ENCODE assay signal across 28 mouse cellular contexts in the genomic region with DNA sequence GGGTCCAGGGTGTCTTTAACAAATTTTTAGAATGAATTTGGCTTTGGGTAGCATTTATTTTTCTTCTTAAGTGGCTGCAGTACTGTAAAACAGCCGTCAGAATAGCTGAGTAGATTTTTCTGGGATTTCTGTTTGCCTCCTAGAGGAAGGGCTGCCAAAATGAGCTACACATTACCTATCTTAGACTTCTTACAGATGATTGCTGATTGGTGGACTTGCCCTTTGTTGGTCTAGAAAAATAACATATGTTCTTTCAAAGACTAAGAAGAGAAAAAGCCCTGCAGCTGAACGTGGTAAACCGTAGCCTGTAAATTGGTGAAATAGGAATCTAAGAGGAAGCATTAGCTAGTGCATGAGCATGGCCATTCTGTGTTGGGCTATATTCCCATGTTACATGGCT.
A peak's percentile ranks its signal among the peaks of the same experiment; 100 is the strongest.
DNase-seq lines count a peak whose midpoint lies in the region; ATAC-seq and TF ChIP-seq lines count a peak whose summit lies in the region.
"Had no signal": no experiment of that assay in that cellular context is flagged by ENCODE, and none has a peak within 500 bp of the region (broad histone marks: within the 10 kb centered on the region; RNA-seq: fewer than 3 reads in every experiment).

No protein-coding gene starts in this region.

- no peak overlapping the region for H3K4me3 ChIP-seq in midbrain, embryonic 14.5 days (replicated peaks; ENCODE audit: low read depth, low read length)
- H3K4me3 ChIP-seq in midbrain, postnatal 0 days (ENCODE audit: low read depth, low read length), result no peak overlapping the region
- no peak overlapping the region for H3K4me3 ChIP-seq in forebrain, embryonic 11.5 days (ENCODE audit: low read depth, low read length)
- no peak overlapping the region for H3K4me3 ChIP-seq in forebrain, embryonic 14.5 days (ENCODE audit: low read depth, low read length)
- H3K4me3 ChIP-seq in forebrain, postnatal 0 days (ENCODE audit: low read depth, low read length), result no peak overlapping the region
- H3K4me3 ChIP-seq: embryonic facial prominence, embryonic 12.5 days; embryonic facial prominence, embryonic 15.5 days; heart, embryonic 13.5 days had no signal

- DNase-seq in midbrain, embryonic 14.5 days, result peak; percentile 11
- DNase-seq in midbrain, postnatal 0 days (ENCODE audit: low spot score), result no peak
- no peak for DNase-seq in forebrain, embryonic 11.5 days (ENCODE audit: low spot score)
- DNase-seq in forebrain, embryonic 14.5 days (ENCODE audit: low spot score), result peak; percentile 65
- DNase-seq in forebrain, postnatal 0 days, result no peak
- no peak for DNase-seq in adrenal gland, postnatal 10 days
- no peak for DNase-seq in gastrocnemius, postnatal 4 days (ENCODE audit: low spot score in 2 of 2)
- DNase-seq in urinary bladder, adult 2 months (ENCODE audit: low spot score), result no peak
- DNase-seq: adrenal gland, adult 8-10 months; adrenal gland, postnatal 36 days; cerebellum, adult 11 months; cerebellum, adult 2 months; cerebellum, adult 9-11 months; cerebellum, postnatal 25 days; gastrocnemius, postnatal 10 days; gastrocnemius, postnatal 36 days; heart, adult 11 months; heart, postnatal 14 days; heart, postnatal 4 days had no signal

- H3K4me2 ChIP-seq in midbrain, embryonic 14.5 days (ENCODE audit: low read length), result no peak overlapping the region
- no peak overlapping the region for H3K4me2 ChIP-seq in midbrain, postnatal 0 days (ENCODE audit: low read depth, low read length, poor library complexity, severe bottlenecking)
- H3K4me2 ChIP-seq in forebrain, embryonic 11.5 days (ENCODE audit: low read depth, low read length, severe bottlenecking), result no peak overlapping the region
- H3K4me2 ChIP-seq in forebrain, embryonic 14.5 days (ENCODE audit: low read length), result no peak overlapping the region; the same call in 1 of the 2 replicates
- H3K4me2 ChIP-seq in forebrain, postnatal 0 days (ENCODE audit: low read depth), result no peak overlapping the region
- H3K4me2 ChIP-seq: embryonic facial prominence, embryonic 12.5 days; embryonic facial prominence, embryonic 15.5 days; heart, embryonic 13.5 days; hindbrain, embryonic 14.5 days had no signal

- no peaks in the 10 kb centered on the region for H3K27me3 ChIP-seq in midbrain, embryonic 14.5 days (ENCODE audit: control insufficient read depth, insufficient read depth, low read length)
- H3K27me3 ChIP-seq in midbrain, postnatal 0 days (ENCODE audit: insufficient read depth, low read length), result no peaks in the 10 kb centered on the region
- H3K27me3 ChIP-seq in forebrain, embryonic 11.5 days (ENCODE audit: control insufficient read depth, insufficient read depth, low read length), result no peaks in the 10 kb centered on the region
- no peaks in the 10 kb centered on the region for H3K27me3 ChIP-seq in forebrain, embryonic 14.5 days (replicated peaks; ENCODE audit: control insufficient read depth, insufficient read depth, low read length)
- H3K27me3 ChIP-seq in forebrain, postnatal 0 days (ENCODE audit: insufficient read depth, low read length), result no peaks in the 10 kb centered on the region
- H3K27me3 ChIP-seq: embryonic facial prominence, embryonic 12.5 days; embryonic facial prominence, embryonic 15.5 days; heart, embryonic 13.5 days had no signal

- H3K4me1 ChIP-seq in midbrain, embryonic 14.5 days (ENCODE audit: control insufficient read depth, insufficient read depth, low read length), result peaks cover 7% of the 10 kb centered on the region; the same call in 1 of the 2 replicates
- no peaks in the 10 kb centered on the region for H3K4me1 ChIP-seq in midbrain, postnatal 0 days (ENCODE audit: insufficient read depth, low read length)
- H3K4me1 ChIP-seq in forebrain, embryonic 11.5 days (replicated peaks; ENCODE audit: control insufficient read depth, insufficient read depth, low read length), result peaks cover 5% of the 10 kb centered on the region; the same call in 1 of the 2 replicates
- peaks cover 12% of the 10 kb centered on the region for H3K4me1 ChIP-seq in forebrain, embryonic 14.5 days (ENCODE audit: control insufficient read depth, insufficient read depth, low read length)
- peaks cover 12% of the 10 kb centered on the region for H3K4me1 ChIP-seq in forebrain, postnatal 0 days (ENCODE audit: insufficient read depth)
- H3K4me1 ChIP-seq: embryonic facial prominence, embryonic 12.5 days; embryonic facial prominence, embryonic 15.5 days; heart, embryonic 13.5 days had no signal

- no peak for TF ChIP-seq CTCF in midbrain, postnatal 0 days (IDR thresholded peaks at IDR 0.05)
- TF ChIP-seq CTCF in forebrain, postnatal 0 days (IDR thresholded peaks at IDR 0.05; ENCODE audit: low read depth), result no peak

- 76% methylated on average over 3 of the region's 3 CpGs for WGBS in midbrain, embryonic 14.5 days
- WGBS in midbrain, postnatal 0 days, result 54% methylated on average over 3 of the region's 3 CpGs
- 65% methylated on average over 3 of the region's 3 CpGs for WGBS in forebrain, embryonic 11.5 days
- 18% methylated on average over 3 of the region's 3 CpGs for WGBS in forebrain, embryonic 14.5 days
- 32% methylated on average over 3 of the region's 3 CpGs for WGBS in forebrain, postnatal 0 days

- ATAC-seq in midbrain, embryonic 14.5 days (ENCODE audit: low FRiP score, low TSS enrichment), result no peak
- ATAC-seq in midbrain, postnatal 0 days (ENCODE audit: low FRiP score), result no peak
- ATAC-seq in forebrain, embryonic 11.5 days (replicated peaks; ENCODE audit: low FRiP score), result peak; percentile 7; the same call in 1 of the 2 replicates
- ATAC-seq in forebrain, embryonic 14.5 days, result peak; percentile 66
- ATAC-seq in forebrain, postnatal 0 days, result no peak
- ATAC-seq: activated CD4-positive, CD25-positive, alpha-beta regulatory T cell, adult 4 months; CD4-positive, CD25-positive, alpha-beta regulatory T cell, adult 4 months; hindbrain, postnatal 0 days; inflammation-experienced regulatory T-cells, adult 6 months; intestine, embryonic 16.5 days had no signal

- no peak overlapping the region for H3K9ac ChIP-seq in midbrain, embryonic 14.5 days (replicated peaks; ENCODE audit: low read length)
- H3K9ac ChIP-seq in midbrain, postnatal 0 days (replicated peaks; ENCODE audit: low read length, poor library complexity, severe bottlenecking), result no peak overlapping the region
- no peak overlapping the region for H3K9ac ChIP-seq in forebrain, embryonic 11.5 days (ENCODE audit: low read length)
- no peak overlapping the region; the same call in 1 of the 2 replicates for H3K9ac ChIP-seq in forebrain, embryonic 14.5 days (ENCODE audit: low read length)
- no peak overlapping the region for H3K9ac ChIP-seq in forebrain, postnatal 0 days
- H3K9ac ChIP-seq: embryonic facial prominence, embryonic 12.5 days; embryonic facial prominence, embryonic 15.5 days; heart, embryonic 13.5 days; hindbrain, embryonic 14.5 days had no signal

- H3K36me3 ChIP-seq in midbrain, embryonic 14.5 days (ENCODE audit: control insufficient read depth, insufficient read depth, low read length), result no peaks in the 10 kb centered on the region
- H3K36me3 ChIP-seq in midbrain, postnatal 0 days (ENCODE audit: insufficient read depth, low read length), result no peaks in the 10 kb centered on the region
- H3K36me3 ChIP-seq in forebrain, embryonic 11.5 days (ENCODE audit: control insufficient read depth, insufficient read depth, low read length), result no peaks in the 10 kb centered on the region
- H3K36me3 ChIP-seq in forebrain, embryonic 14.5 days (ENCODE audit: control insufficient read depth, insufficient read depth, low read length), result no peaks in the 10 kb centered on the region
- H3K36me3 ChIP-seq in forebrain, postnatal 0 days (ENCODE audit: insufficient read depth), result no peaks in the 10 kb centered on the region
- H3K36me3 ChIP-seq: embryonic facial prominence, embryonic 12.5 days; embryonic facial prominence, embryonic 15.5 days; heart, embryonic 13.5 days had no signal

- no peaks in the 10 kb centered on the region for H3K9me3 ChIP-seq in midbrain, embryonic 14.5 days (ENCODE audit: control insufficient read depth, low read length)
- H3K9me3 ChIP-seq in midbrain, postnatal 0 days (ENCODE audit: low read length), result no peaks in the 10 kb centered on the region
- no peaks in the 10 kb centered on the region for H3K9me3 ChIP-seq in forebrain, embryonic 11.5 days (ENCODE audit: control insufficient read depth, low read length)
- no peaks in the 10 kb centered on the region for H3K9me3 ChIP-seq in forebrain, embryonic 14.5 days (replicated peaks; ENCODE audit: control insufficient read depth, low read length)
- no peaks in the 10 kb centered on the region for H3K9me3 ChIP-seq in forebrain, postnatal 0 days (ENCODE audit: low read length)
- H3K9me3 ChIP-seq: embryonic facial prominence, embryonic 12.5 days; embryonic facial prominence, embryonic 15.5 days; heart, embryonic 13.5 days had no signal

- no peak overlapping the region; the same call in 1 of the 2 replicates for H3K27ac ChIP-seq in midbrain, embryonic 14.5 days (replicated peaks; ENCODE audit: low read depth, low read length)
- H3K27ac ChIP-seq in midbrain, postnatal 0 days (ENCODE audit: low read depth, low read length), result no peak overlapping the region
- peak overlapping the region; percentile 20; the same call in 1 of the 2 replicates for H3K27ac ChIP-seq in forebrain, embryonic 11.5 days (ENCODE audit: low read depth, low read length)
- peak overlapping the region; percentile 80 for H3K27ac ChIP-seq in forebrain, embryonic 14.5 days (ENCODE audit: low read depth, low read length)
- H3K27ac ChIP-seq in forebrain, postnatal 0 days (ENCODE audit: low read depth, low read length), result peak overlapping the region; percentile 64
- H3K27ac ChIP-seq: embryonic facial prominence, embryonic 12.5 days; embryonic facial prominence, embryonic 15.5 days; heart, embryonic 13.5 days; hindbrain, embryonic 14.5 days; hindbrain, postnatal 0 days had no signal

Comparison
In these comparisons a context has a peak if more than half of its experiments do, and no peak if none do; other contexts are left out.
1. ATAC-seq: peak in forebrain, embryonic 11.5 days (single experiment) and forebrain, embryonic 14.5 days (single experiment); none in midbrain, embryonic 14.5 days (single experiment), midbrain, postnatal 0 days (single experiment) and forebrain, postnatal 0 days (single experiment).
2. DNase-seq: peak in midbrain, embryonic 14.5 days (single experiment) and forebrain, embryonic 14.5 days (single experiment); none in midbrain, postnatal 0 days (single experiment), forebrain, embryonic 11.5 days (single experiment), forebrain, postnatal 0 days (single experiment), adrenal gland, postnatal 10 days (single experiment), gastrocnemius, postnatal 4 days (0 of 2) and urinary bladder, adult 2 months (single experiment).
3. H3K27ac ChIP-seq: peak in forebrain, embryonic 11.5 days (single experiment), forebrain, embryonic 14.5 days (single experiment) and forebrain, postnatal 0 days (single experiment); none in midbrain, embryonic 14.5 days (single experiment) and midbrain, postnatal 0 days (single experiment).